8 mouse cellular contexts compared by ENCODE assay signal in the genomic region with DNA sequence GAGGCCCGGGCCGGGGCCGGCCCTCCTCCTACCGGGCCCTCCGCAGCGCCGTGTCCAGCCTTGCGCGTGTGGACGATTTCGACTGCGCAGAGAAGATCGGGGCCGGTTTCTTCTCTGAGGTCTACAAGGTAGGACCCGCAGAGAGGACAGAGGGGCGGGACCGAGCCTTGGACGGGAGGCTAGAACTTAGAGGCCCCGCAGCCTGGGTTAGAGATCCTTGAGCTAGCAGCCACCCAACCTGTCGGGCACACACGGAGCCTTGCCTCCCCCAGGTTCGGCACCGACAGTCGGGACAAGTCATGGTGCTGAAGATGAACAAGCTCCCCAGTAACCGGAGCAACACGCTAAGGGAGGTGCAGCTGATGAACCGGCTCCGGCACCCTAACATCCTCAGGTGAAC. TPM values are rescaled to one million over a fixed set of nuclear protein-coding genes. Genes with fewer than 3 reads are reported as not detected.
DNase-seq lines count a peak whose midpoint lies in the region; ATAC-seq and TF ChIP-seq lines count a peak whose summit lies in the region.

No protein-coding gene starts in this region.

- no peak for TF ChIP-seq CTCF in CH12.LX (conservative IDR thresholded peaks at IDR 0.05 in 1 of 2, IDR thresholded peaks at IDR 0.05 in 1 of 2; ENCODE audit: low read depth in 2 of 2, low read length in 2 of 2)

- H3K9ac ChIP-seq in CH12.LX (ENCODE audit: insufficient read depth, low read depth): peak overlapping the region; percentile 83
- H3K9ac ChIP-seq in hindbrain, embryonic 16.5 days (ENCODE audit: low read depth, low read length): peak overlapping the region; percentile 99

- dilution Hi-C loops in CH12.LX (cut with MboI; ENCODE audit: extremely low pct_ligation_motif_present, extremely low pct_unique_long_range_greater_than_20kb, low sequenced_read_pairs): no loop called here

- in situ Hi-C loops in CH12.LX (cut with MboI; ENCODE audit: low pct_ligation_motif_present, low pct_unique_long_range_greater_than_20kb, low sequenced_read_pairs): loop anchor here (5.0 kb wide), 1 partner anchor 39 kb away; a partner anchor contains a TSS

- intact Hi-C loops in gastrocnemius, postnatal 36 days (cut with DNase I): no loop called here

- TF ChIP-seq POLR2A in CH12.LX (IDR thresholded peaks at IDR 0.05; ENCODE audit: low read depth, low read length): no peak

- TF ChIP-seq EP300 in CH12.LX (IDR thresholded peaks at IDR 0.05; ENCODE audit: low read length): no peak

- peaks cover 9% of the 10 kb centered on the region for H3K27me3 ChIP-seq in CH12.LX (replicated peaks)
- H3K27me3 ChIP-seq in hindbrain, embryonic 16.5 days (replicated peaks; ENCODE audit: control insufficient read depth, insufficient read depth, low read length): no peaks in the 10 kb centered on the region

- H3K27ac ChIP-seq in CH12.LX (ENCODE audit: insufficient read depth, low read depth): no peak overlapping the region
- H3K27ac ChIP-seq in hindbrain, embryonic 16.5 days (ENCODE audit: low read depth, low read length): peak overlapping the region; percentile 97

- H3K4me2 ChIP-seq in CH12.LX (ENCODE audit: insufficient read depth, low read depth, poor library complexity, severe bottlenecking): peak overlapping the region; percentile 88
- H3K4me2 ChIP-seq in hindbrain, embryonic 16.5 days (ENCODE audit: low read length): peak overlapping the region; percentile 73

- no peaks in the 10 kb centered on the region for H3K9me3 ChIP-seq in CH12.LX (replicated peaks; ENCODE audit: low read length)
- H3K9me3 ChIP-seq in hindbrain, embryonic 16.5 days (ENCODE audit: control insufficient read depth, low read length): no peaks in the 10 kb centered on the region

- no peaks in the 10 kb centered on the region for H3K79me2 ChIP-seq in CH12.LX (replicated peaks; ENCODE audit: control insufficient read depth, extremely low read depth, insufficient read depth, poor library complexity, severe bottlenecking)

- peaks cover 4 to 10% of the 10 kb centered on the region in 2 experiments; a peak in 3 of 4 replicates for H3K4me1 ChIP-seq in CH12.LX (ENCODE audit: control insufficient read depth in 1 of 2, insufficient read depth in 2 of 2)
- peaks cover 13% of the 10 kb centered on the region for H3K4me1 ChIP-seq in hindbrain, embryonic 16.5 days (ENCODE audit: control insufficient read depth, insufficient read depth, low read depth, low read length)

- under 1% methylated on average over 28 of the region's 28 CpGs for WGBS in hindbrain, embryonic 16.5 days

- DNase-seq in heart, adult 11 months: peak; percentile 93
- no peak for DNase-seq in heart, adult 8-10 months (ENCODE audit: low spot score)
- no peak for DNase-seq in CH12.LX (ENCODE audit: extremely low read depth)
- DNase-seq in embryo, embryonic 9.5 days (ENCODE audit: extremely low spot score): peak; percentile 38
- peak; percentile 34 for DNase-seq in mesoderm, embryonic 11.5 days (ENCODE audit: low read depth, low spot score)
- DNase-seq in thymus, postnatal 25 days: peak; percentile 38
- no peak for DNase-seq in gastrocnemius, postnatal 36 days

- H3K4me3 ChIP-seq in CH12.LX (replicated peaks in 1 of 3; ENCODE audit: low read depth in 2 of 3, low read length in 2 of 3, poor library complexity in 1 of 3): peak overlapping the region; percentile 28 to 70 (median 65)
- H3K4me3 ChIP-seq in hindbrain, embryonic 16.5 days (ENCODE audit: low read length): peak overlapping the region; percentile 96

- peaks cover 10 to 41% of the 10 kb centered on the region in 2 experiments for H3K36me3 ChIP-seq in CH12.LX (replicated peaks in 1 of 2; ENCODE audit: control insufficient read depth in 1 of 2, insufficient read depth in 1 of 2, low read length in 1 of 2)
- peaks cover 15% of the 10 kb centered on the region for H3K36me3 ChIP-seq in hindbrain, embryonic 16.5 days (ENCODE audit: control insufficient read depth, insufficient read depth, low read length)

- TF ChIP-seq RAD21 in CH12.LX (IDR thresholded peaks at IDR 0.05; ENCODE audit: low read depth, low read length): no peak

- ATAC-seq in hindbrain, embryonic 16.5 days: no peak

TF ChIP-seq in CH12.LX, 34 proteins besides CTCF, POLR2A, EP300 and RAD21:
- TF ChIP-seq MAX (IDR thresholded peaks at IDR 0.05; ENCODE audit: low read length) (no peak), ZMIZ1 (IDR thresholded peaks at IDR 0.05; ENCODE audit: low read depth, low read length) (no peak), USF2 (conservative IDR thresholded peaks at IDR 0.05; ENCODE audit: low read depth, low read length) (no peak), MYC (IDR thresholded peaks at IDR 0.05; ENCODE audit: low read depth, low read length) (no peak), GABPA (IDR thresholded peaks at IDR 0.05; ENCODE audit: insufficient replicate concordance, low read depth, low read length) (no peak), KAT2A (IDR thresholded peaks at IDR 0.05; ENCODE audit: insufficient replicate concordance, low read length) (no peak), MEF2A (IDR thresholded peaks at IDR 0.05; ENCODE audit: borderline replicate concordance, low read depth, low read length) (no peak), CHD1 (IDR thresholded peaks at IDR 0.05; ENCODE audit: low read depth, low read length) (no peak), BHLHE40 (IDR thresholded peaks at IDR 0.05; ENCODE audit: low read depth, low read length) (no peak), POLR2AphosphoS2 (IDR thresholded peaks at IDR 0.05; ENCODE audit: low read depth, low read length) (no peak), MAFK (IDR thresholded peaks at IDR 0.05; ENCODE audit: insufficient replicate concordance, low read length) (no peak), TBP (conservative IDR thresholded peaks at IDR 0.05; ENCODE audit: low read depth, low read length) (no peak), ZNF384 (IDR thresholded peaks at IDR 0.05; ENCODE audit: low read depth, low read length) (no peak), UBTF (IDR thresholded peaks at IDR 0.05; ENCODE audit: low read depth, low read length) (no peak), NELFE (IDR thresholded peaks at IDR 0.05; ENCODE audit: low read depth, low read length) (no peak), JUN (IDR thresholded peaks at IDR 0.05; ENCODE audit: insufficient read depth, low read depth, low read length) (no peak)

RNA-seq across cellular contexts. Expression of a gene that starts 1.8 kb away (rescaled TPM):
- 10 to 100 TPM; 31.3 to 38.2 (median 35.2) TPM for total RNA-seq in heart, adult 8-10 months (2022)
- 4.5 and 5.2 TPM in 2 replicates for total RNA-seq in CH12.LX (2012; rRNA removed)
- 1.7 and 1.9 TPM in 2 replicates for total RNA-seq in CH12.LX (2014; rRNA removed)
- 6.0 and 7.3 TPM in 2 replicates for polyA plus RNA-seq in CH12.LX (2012; ENCODE audit: insufficient read length, low read depth)
- polyA plus RNA-seq in hindbrain, embryonic 16.5 days (2015; fragmentation: Nextera tagmentation; extraction: Ambion mirVana): 8.9 and 9.2 TPM in 2 replicates
- total RNA-seq in gastrocnemius, postnatal 36 days (2021): 10 to 100 TPM; 49.1 to 50.0 TPM

RNA-seq across cellular contexts. Expression of a gene that starts 10.9 kb away (rescaled TPM):
- 1 to 10 TPM in 1 of 4 experiments, under 1 TPM in 3; 0.24 to 1.1 (median 0.69) TPM for total RNA-seq in heart, adult 8-10 months (2022)
- total RNA-seq in CH12.LX (2012; rRNA removed) (24.0 and 30.3 TPM in 2 replicates), CH12.LX (2014; rRNA removed) (47.6 and 61.4 TPM in 2 replicates)
- 55.9 and 86.4 TPM in 2 replicates for polyA plus RNA-seq in CH12.LX (2012; ENCODE audit: insufficient read length, low read depth)
- 5.1 and 5.3 TPM in 2 replicates for polyA plus RNA-seq in hindbrain, embryonic 16.5 days (2015; fragmentation: Nextera tagmentation; extraction: Ambion mirVana)
- not detected for total RNA-seq in gastrocnemius, postnatal 36 days (2021)

RNA-seq across cellular contexts. Expression of a gene that starts 14.6 kb away (rescaled TPM):
- total RNA-seq in heart, adult 8-10 months (2022): not detected
- total RNA-seq in CH12.LX (2012; rRNA removed): not detected in 2 replicates
- not detected in 2 replicates for total RNA-seq in CH12.LX (2014; rRNA removed)
- not detected in 2 replicates for polyA plus RNA-seq in CH12.LX (2012; ENCODE audit: insufficient read length, low read depth)
- 1.1 and 1.4 TPM in 2 replicates for polyA plus RNA-seq in hindbrain, embryonic 16.5 days (2015; fragmentation: Nextera tagmentation; extraction: Ambion mirVana)
- total RNA-seq in gastrocnemius, postnatal 36 days (2021): not detected

RNA-seq across cellular contexts. Expression of a gene that starts 40.0 kb away (rescaled TPM):
- not detected for total RNA-seq in heart, adult 8-10 months (2022)
- total RNA-seq in CH12.LX (2012; rRNA removed) (2.8 and 3.8 TPM in 2 replicates), CH12.LX (2014; rRNA removed) (10.5 and 10.8 TPM in 2 replicates)
- polyA plus RNA-seq in CH12.LX (2012; ENCODE audit: insufficient read length, low read depth): 10.1 and 12.5 TPM in 2 replicates
- polyA plus RNA-seq in hindbrain, embryonic 16.5 days (2015; fragmentation: Nextera tagmentation; extraction: Ambion mirVana): not detected in 2 replicates
- total RNA-seq in gastrocnemius, postnatal 36 days (2021): not detected

RNA-seq across cellular contexts. Expression of a gene that starts 49.2 kb away (rescaled TPM):
- total RNA-seq in heart, adult 8-10 months (2022): 10 to 100 TPM; 28.7 to 39.4 (median 32.4) TPM
- total RNA-seq in CH12.LX (2012; rRNA removed) (57.9 and 63.1 TPM in 2 replicates), CH12.LX (2014; rRNA removed) (23.0 and 33.4 TPM in 2 replicates)
- polyA plus RNA-seq in CH12.LX (2012; ENCODE audit: insufficient read length, low read depth): 30.5 and 32.6 TPM in 2 replicates
- polyA plus RNA-seq in hindbrain, embryonic 16.5 days (2015; fragmentation: Nextera tagmentation; extraction: Ambion mirVana): 83.6 and 99.8 TPM in 2 replicates
- 10 to 100 TPM; 19.8 to 22.4 TPM for total RNA-seq in gastrocnemius, postnatal 36 days (2021)

Comparison
In these comparisons a context has a peak if more than half of its experiments do, and no peak if none do; other contexts are left out.
1. DNase-seq: peak in heart, adult 11 months (single experiment), embryo, embryonic 9.5 days (single experiment), mesoderm, embryonic 11.5 days (single experiment) and thymus, postnatal 25 days (single experiment); none in heart, adult 8-10 months (single experiment), CH12.LX (single experiment) and gastrocnemius, postnatal 36 days (0 of 2).
2. RNA of a gene that starts 1.8 kb away (total RNA-seq): 49.1 to 50.0 TPM in gastrocnemius, postnatal 36 days and 31.3 to 38.2 TPM in heart, adult 8-10 months; 1.7 to 5.2 TPM in CH12.LX; every median in the first group is over 4 times any median in the second.
3. RNA of a gene that starts 10.9 kb away (total RNA-seq): 24.0 to 61.4 TPM in CH12.LX; 0.24 to 1.1 TPM in heart, adult 8-10 months and not detected in gastrocnemius, postnatal 36 days; every median in the first group is over 10 times any median in the second.